9 mouse cellular contexts compared by ENCODE assay signal in the genomic region with DNA sequence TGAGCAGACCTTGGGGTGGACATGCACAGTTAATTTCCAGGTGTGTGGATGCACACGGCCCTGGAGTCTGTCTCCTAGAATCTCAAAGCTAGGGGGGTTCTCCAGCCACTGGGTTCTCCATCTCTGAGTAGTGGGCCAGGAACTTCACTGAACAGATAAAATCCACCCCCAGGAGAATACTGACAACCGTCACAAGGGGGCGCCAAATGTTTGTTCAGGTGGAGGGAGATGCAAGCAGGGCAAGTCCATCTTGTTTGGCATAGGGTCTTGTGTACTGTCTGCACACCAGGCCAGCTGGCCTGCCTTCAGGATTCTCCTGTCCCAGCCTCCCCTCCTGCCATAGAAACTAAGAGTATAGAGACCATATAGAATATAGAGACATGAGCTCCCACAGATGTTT. TPM values are rescaled to one million over a fixed set of nuclear protein-coding genes. Genes with fewer than 3 reads are reported as not detected.
A peak's percentile ranks its signal among the peaks of the same experiment; 100 is the strongest.
DNase-seq lines count a peak whose midpoint lies in the region; TF ChIP-seq lines count a peak whose summit lies in the region.
"Had no signal": no experiment of that assay in that cellular context is flagged by ENCODE, and none has a peak within 500 bp of the region (broad histone marks: within the 10 kb centered on the region; RNA-seq: fewer than 3 reads in every experiment).

No protein-coding gene starts in this region.

- DNase-seq in adrenal gland, adult 18-20 months (ENCODE audit: low spot score in 2 of 2), result peak; percentile 60 to 72
- no peak for DNase-seq in adrenal gland, adult 8-10 months
- DNase-seq in layer of hippocampus, adult 2 months (ENCODE audit: low spot score in 2 of 2), result peak; percentile 21 to 74
- DNase-seq in layer of hippocampus, adult 9-11 months, result no peak
- peak; percentile 67 to 68 for DNase-seq in adrenal gland, postnatal 36 days
- DNase-seq in heart, postnatal 4 days, result peak; percentile 79
- DNase-seq in lung, postnatal 14 days, result peak; percentile 74
- peak; percentile 66 to 89 for DNase-seq in spleen, postnatal 4 days (ENCODE audit: low spot score in 2 of 2)

- TF ChIP-seq CTCF in layer of hippocampus, adult 2 months (conservative IDR thresholded peaks at IDR 0.05), result peak; percentile 85

- no peak overlapping the region for H3K4me3 ChIP-seq in layer of hippocampus, adult 2 months
- H3K4me3 ChIP-seq: megakaryocyte, embryonic 14.5 days had no signal

- no peak overlapping the region for H3K27ac ChIP-seq in layer of hippocampus, adult 2 months

RNA-seq across cellular contexts. Expression of a gene that starts 32.6 kb away (rescaled TPM):
- total RNA-seq in adrenal gland, adult 18-20 months (2021), result 1 to 10 TPM; 3.0 to 4.6 TPM
- 1 to 10 TPM; 1.3 to 3.4 (median 2.4) TPM for total RNA-seq in adrenal gland, adult 8-10 months (2022)
- 1 to 10 TPM; 2.0 to 2.3 TPM for total RNA-seq in layer of hippocampus, adult 2 months (2021)
- 1 to 10 TPM; 1.5 to 2.7 TPM for total RNA-seq in adrenal gland, postnatal 36 days (2021)
- 1 to 10 TPM; 2.8 to 3.1 TPM for total RNA-seq in heart, postnatal 4 days (2021)

RNA-seq across cellular contexts. Expression of a gene that starts 57.8 kb away (rescaled TPM):
- 10 to 100 TPM; 62.7 to 76.0 TPM for total RNA-seq in adrenal gland, adult 18-20 months (2021)
- total RNA-seq in adrenal gland, adult 8-10 months (2022), result 10 to 100 TPM; 28.1 to 47.2 (median 33.7) TPM
- 1 to 10 TPM; 3.5 to 4.1 TPM for total RNA-seq in layer of hippocampus, adult 2 months (2021)
- 100 to 1,000 TPM in 1 of 2 experiments, 10 to 100 TPM in 1; 52.1 to 118 TPM for total RNA-seq in adrenal gland, postnatal 36 days (2021)
- total RNA-seq in heart, postnatal 4 days (2021), result 1 to 10 TPM; 6.0 to 7.0 TPM

Comparison
In these comparisons a context has a peak if more than half of its experiments do, and no peak if none do; other contexts are left out.
1. DNase-seq: peak in adrenal gland, adult 18-20 months (2 of 2), layer of hippocampus, adult 2 months (2 of 2), adrenal gland, postnatal 36 days (2 of 2), heart, postnatal 4 days (single experiment), lung, postnatal 14 days (single experiment) and spleen, postnatal 4 days (2 of 2); none in adrenal gland, adult 8-10 months (single experiment) and layer of hippocampus, adult 9-11 months (single experiment).